Mouse (Mus musculus) midbrain, embryonic 10.5 days (tissue): Measurements from ENCODE around the gene Hmox1. TPM values are rescaled to one million over a fixed set of nuclear protein-coding genes. Genes with fewer than 3 reads are reported as not detected.

Source experiments
- DNase-seq: peaks from one replicate; pipeline ENCODE4 v3.0.0-alpha.2; 2017; ENCODE audit warnings: low spot score
- H3K27ac ChIP-seq: fragments of 300-500 bp; sonication (generic); replicated peaks from 2 replicates; pipeline ENCODE4 v1.5.1; 2016; ENCODE audit warnings: mild to moderate bottlenecking
- H3K27me3 ChIP-seq: fragments of 300-500 bp; sonication (generic); 2 replicates; pipeline ENCODE4 v1.6.1; 2016; ENCODE audit warnings: low read depth, mild to moderate bottlenecking; ENCODE audit not compliant: poor library complexity, severe bottlenecking
- H3K36me3 ChIP-seq: fragments of 300-500 bp; sonication (generic); 2 replicates; pipeline ENCODE4 v1.6.1; 2016; ENCODE audit warnings: mild to moderate bottlenecking, moderate library complexity
- H3K4me1 ChIP-seq: fragments of 300-500 bp; sonication (generic); 2 replicates; pipeline ENCODE4 v1.6.1; 2016
- H3K4me3 ChIP-seq: fragments of 300-500 bp; sonication (generic); 2 replicates; pipeline ENCODE4 v1.5.1; 2016; ENCODE audit warnings: mild to moderate bottlenecking, moderate library complexity
- H3K9me3 ChIP-seq: fragments of 300-500 bp; sonication (generic); replicated peaks from 2 replicates; pipeline ENCODE4 v1.6.1; 2016; ENCODE audit warnings: mild to moderate bottlenecking
- WGBS: fragments of 180-500 bp; shearing (Covaris S2); methylation state at CpG from one replicate; pipeline ENCODE4 v1.1.7; 2016; 5-methylcytosine and 5-hydroxymethylcytosine counted together
- polyA plus RNA-seq: library from polyadenylated mRNA; unstranded; fragments of >200 nt; fragmentation: Nextera tagmentation; extraction: Ambion mirVana; gene quantifications from 2 replicates; pipeline ENCODE4 v1.2.1, GENCODE M21; 2016

Hmox1 gene
- polyA plus RNA-seq, 1 experiment from 2014 or later, result 20.5 TPM

- Histone ChIP-seq H3K27ac (peak overlapping the region; percentile 94), H3K4me3 (peak overlapping the region; percentile 86), H3K4me1 (peaks cover 34% of the 10 kb centered on the region), H3K36me3 (peaks cover 35% of the 10 kb centered on the region), H3K27me3 (no peaks in the 10 kb centered on the region), H3K9me3 (no peaks in the 10 kb centered on the region)
- WGBS, result 1% methylated on average over 9 of the region's 9 CpGs
- DNase-seq, result peak; percentile 78
These were observed 15.3 kb downstream of the Hmox1 start for GRCm38 (mm10) chr8:75108527-75109235.

GRCm38 (mm10) chr8:75109236-75109967, 16.0 kb downstream of the Hmox1 start, which contains the start of gene Mcm5:
TSS of gene Mcm5 (plus strand) at chr8:75109569.
- Histone ChIP-seq H3K27ac (peak within 1 kb of the TSS; percentile 94), H3K4me1 (peaks cover 28% of the 10 kb centered on the region), H3K27me3 (no peaks in the 10 kb centered on the region), H3K4me3 (peak within 1 kb of the TSS; percentile 86), H3K36me3 (peaks cover 42% of the 10 kb centered on the region), H3K9me3 (no peaks in the 10 kb centered on the region)
- DNase-seq, result peak; percentile 99
- under 1% methylated on average over 59 of the region's 59 CpGs for WGBS

GRCm38 (mm10) chr8:75110093-75110492, 16.7 kb downstream of the Hmox1 start:
- H3K27me3 ChIP-seq, result no peaks in the 10 kb centered on the region
- H3K4me3 ChIP-seq, result peak overlapping the region; percentile 86
- peaks cover 49% of the 10 kb centered on the region for H3K36me3 ChIP-seq
- H3K4me1 ChIP-seq, result peaks cover 28% of the 10 kb centered on the region
- no peak for DNase-seq
- peak overlapping the region; percentile 94 for H3K27ac ChIP-seq
- no peaks in the 10 kb centered on the region for H3K9me3 ChIP-seq
- WGBS, result 28% methylated on average over 13 of the region's 13 CpGs

GRCm38 (mm10) chr8:75118505-75118904, 25.1 kb downstream of the Hmox1 start:
- peaks cover 100% of the 10 kb centered on the region for H3K36me3 ChIP-seq
- no peaks in the 10 kb centered on the region for H3K27me3 ChIP-seq
- H3K27ac ChIP-seq, result no peak overlapping the region
- DNase-seq, result no peak
- WGBS, result 98% methylated on average over 1 of the region's 1 CpGs
- H3K4me3 ChIP-seq, result no peak overlapping the region
- H3K9me3 ChIP-seq, result no peaks in the 10 kb centered on the region
- no peaks in the 10 kb centered on the region for H3K4me1 ChIP-seq

- Histone ChIP-seq H3K27ac (no peak overlapping the region), H3K36me3 (peaks cover 100% of the 10 kb centered on the region), H3K27me3 (no peaks in the 10 kb centered on the region), H3K4me3 (no peak overlapping the region), H3K9me3 (no peaks in the 10 kb centered on the region), H3K4me1 (no peaks in the 10 kb centered on the region)
- WGBS, result 100% methylated on average over 2 of the region's 2 CpGs
- DNase-seq, result no peak
These were observed 25.9 kb downstream of the Hmox1 start for GRCm38 (mm10) chr8:75119287-75119686.

- no peak overlapping the region for H3K27ac ChIP-seq
- no peaks in the 10 kb centered on the region for H3K27me3 ChIP-seq
- no peak for DNase-seq
- H3K4me1 ChIP-seq, result no peaks in the 10 kb centered on the region
- 93% methylated on average over 2 of the region's 2 CpGs for WGBS
- H3K4me3 ChIP-seq, result no peak overlapping the region
- no peaks in the 10 kb centered on the region for H3K9me3 ChIP-seq
- peaks cover 100% of the 10 kb centered on the region for H3K36me3 ChIP-seq
These were observed 26.3 kb downstream of the Hmox1 start for GRCm38 (mm10) chr8:75119747-75120146.

GRCm38 (mm10) chr8:75127406-75127805, 34.0 kb downstream of the Hmox1 start:
- 97% methylated on average over 1 of the region's 1 CpGs for WGBS
- Histone ChIP-seq H3K27me3 (no peaks in the 10 kb centered on the region), H3K36me3 (peaks cover 97% of the 10 kb centered on the region), H3K4me3 (no peak overlapping the region), H3K9me3 (no peaks in the 10 kb centered on the region), H3K27ac (no peak overlapping the region), H3K4me1 (no peaks in the 10 kb centered on the region)
- DNase-seq, result no peak

- WGBS, result 18% methylated on average over 3 of the region's 3 CpGs
These were observed 39.1 kb downstream of the Hmox1 start for GRCm38 (mm10) chr8:75132485-75132884.

GRCm38 (mm10) chr8:75133399-75133798, 40.0 kb downstream of the Hmox1 start:
- Histone ChIP-seq H3K36me3 (peaks cover 43% of the 10 kb centered on the region), H3K27me3 (no peaks in the 10 kb centered on the region), H3K4me3 (no peak overlapping the region), H3K27ac (no peak overlapping the region), H3K9me3 (no peaks in the 10 kb centered on the region), H3K4me1 (peaks cover 5% of the 10 kb centered on the region; the same call in 1 of the 2 replicates)
- 93% methylated on average over 2 of the region's 2 CpGs for WGBS
- DNase-seq, result no peak

More at GRCm38 (mm10) chr8:75132485-75132884, 39.1 kb downstream of the Hmox1 start:
- Histone ChIP-seq H3K9me3 (no peaks in the 10 kb centered on the region), H3K4me1 (peaks cover 2% of the 10 kb centered on the region; the same call in 1 of the 2 replicates), H3K36me3 (peaks cover 52% of the 10 kb centered on the region), H3K27me3 (no peaks in the 10 kb centered on the region), H3K4me3 (no peak overlapping the region), H3K27ac (no peak overlapping the region)
- DNase-seq, result no peak

- no peak for DNase-seq
These were observed 41.4 kb downstream of the Hmox1 start for GRCm38 (mm10) chr8:75134603-75135391.

GRCm38 (mm10) chr8:75135756-75136155, 42.3 kb downstream of the Hmox1 start:
- H3K36me3 ChIP-seq, result peaks cover 19% of the 10 kb centered on the region
- DNase-seq, result no peak
- 60% methylated on average over 1 of the region's 1 CpGs for WGBS

More at GRCm38 (mm10) chr8:75134603-75135391, 41.4 kb downstream of the Hmox1 start:
- Histone ChIP-seq H3K27me3 (no peaks in the 10 kb centered on the region), H3K4me1 (peaks cover 5% of the 10 kb centered on the region; the same call in 1 of the 2 replicates), H3K36me3 (peaks cover 29% of the 10 kb centered on the region), H3K4me3 (no peak overlapping the region), H3K9me3 (no peaks in the 10 kb centered on the region), H3K27ac (no peak overlapping the region)
- 71% methylated on average over 2 of the region's 2 CpGs for WGBS

GRCm38 (mm10) chr8:75136256-75136655, 42.8 kb downstream of the Hmox1 start:
- Histone ChIP-seq H3K4me3 (no peak overlapping the region), H3K36me3 (peaks cover 14% of the 10 kb centered on the region)
- WGBS, result 87% methylated on average over 2 of the region's 2 CpGs

More at GRCm38 (mm10) chr8:75135756-75136155, 42.3 kb downstream of the Hmox1 start:
- Histone ChIP-seq H3K4me1 (peaks cover 5% of the 10 kb centered on the region; the same call in 1 of the 2 replicates), H3K27me3 (no peaks in the 10 kb centered on the region), H3K27ac (no peak overlapping the region), H3K4me3 (no peak overlapping the region), H3K9me3 (no peaks in the 10 kb centered on the region)

More at GRCm38 (mm10) chr8:75136256-75136655, 42.8 kb downstream of the Hmox1 start:
- Histone ChIP-seq H3K27ac (no peak overlapping the region), H3K27me3 (no peaks in the 10 kb centered on the region), H3K9me3 (no peaks in the 10 kb centered on the region), H3K4me1 (peaks cover 5% of the 10 kb centered on the region; the same call in 1 of the 2 replicates)
- no peak for DNase-seq
